Mouse (Mus musculus): ENCODE results near the gene Tmed10. TPM values are rescaled to one million over a fixed set of nuclear protein-coding genes. Genes with fewer than 3 reads are reported as not detected.

Gene Tmed10
- polyA plus RNA-seq, 1 experiment = 59.6 TPM

GRCm38 (mm10) chr12:85348338-85348737, 26.3 kb downstream of the Tmed10 start:
- TF ChIP-seq POLR2A (IDR thresholded peaks at IDR 0.05; ENCODE audit: borderline replicate concordance, control insufficient read depth, low read depth, low read length) = no peak
- no peak for TF ChIP-seq CTCF (IDR thresholded peaks at IDR 0.05; ENCODE audit: control insufficient read depth, insufficient read depth, low read length)
- peak overlapping the region; percentile 78 for H3K27ac ChIP-seq (ENCODE audit: control insufficient read depth, insufficient read depth, low read depth, low read length, poor library complexity)
- WGBS = 33% methylated on average over 6 of the region's 6 CpGs
- H3K4me3 ChIP-seq (replicated peaks; ENCODE audit: control insufficient read depth, low read depth, low read length) = no peak overlapping the region
- peaks cover 10% of the 10 kb centered on the region for H3K4me1 ChIP-seq (ENCODE audit: control insufficient read depth, insufficient read depth, low read length)

GRCm38 (mm10) chr12:85347196-85347595, 27.5 kb downstream of the Tmed10 start:
- no peak for TF ChIP-seq CTCF (IDR thresholded peaks at IDR 0.05; ENCODE audit: control insufficient read depth, insufficient read depth, low read length)
- no peak overlapping the region for H3K4me3 ChIP-seq (replicated peaks; ENCODE audit: control insufficient read depth, low read depth, low read length)
- 87% methylated on average over 3 of the region's 3 CpGs for WGBS
- peaks cover 10% of the 10 kb centered on the region for H3K4me1 ChIP-seq (ENCODE audit: control insufficient read depth, insufficient read depth, low read length)
- H3K27ac ChIP-seq (ENCODE audit: control insufficient read depth, insufficient read depth, low read depth, low read length, poor library complexity) = peak overlapping the region; percentile 28; the same call in 1 of the 2 replicates

GRCm38 (mm10) chr12:85346374-85346773, 28.3 kb downstream of the Tmed10 start:
- WGBS = 32% methylated on average over 3 of the region's 3 CpGs
- TF ChIP-seq POLR2A (IDR thresholded peaks at IDR 0.05; ENCODE audit: borderline replicate concordance, control insufficient read depth, low read depth, low read length) (no peak), CTCF (IDR thresholded peaks at IDR 0.05; ENCODE audit: control insufficient read depth, insufficient read depth, low read length) (no peak)

GRCm38 (mm10) chr12:85345559-85345958, 29.1 kb downstream of the Tmed10 start:
- H3K4me1 ChIP-seq (ENCODE audit: control insufficient read depth, insufficient read depth, low read length) = peaks cover 8% of the 10 kb centered on the region; the same call in 1 of the 2 replicates
- no peak overlapping the region for H3K4me3 ChIP-seq (replicated peaks; ENCODE audit: control insufficient read depth, low read depth, low read length)
- no peak for TF ChIP-seq POLR2A (IDR thresholded peaks at IDR 0.05; ENCODE audit: borderline replicate concordance, control insufficient read depth, low read depth, low read length)
- TF ChIP-seq CTCF (IDR thresholded peaks at IDR 0.05; ENCODE audit: control insufficient read depth, insufficient read depth, low read length) = no peak
- no peak overlapping the region for H3K27ac ChIP-seq (ENCODE audit: control insufficient read depth, insufficient read depth, low read depth, low read length, poor library complexity)
- 43% methylated on average over 6 of the region's 6 CpGs for WGBS

More at GRCm38 (mm10) chr12:85346374-85346773, 28.3 kb downstream of the Tmed10 start:
- Histone ChIP-seq H3K27ac (ENCODE audit: control insufficient read depth, insufficient read depth, low read depth, low read length, poor library complexity) (no peak overlapping the region), H3K4me1 (ENCODE audit: control insufficient read depth, insufficient read depth, low read length) (peaks cover 10% of the 10 kb centered on the region), H3K4me3 (replicated peaks; ENCODE audit: control insufficient read depth, low read depth, low read length) (no peak overlapping the region)

GRCm38 (mm10) chr12:85344252-85344651, 30.4 kb downstream of the Tmed10 start:
- Histone ChIP-seq H3K4me3 (replicated peaks; ENCODE audit: control insufficient read depth, low read depth, low read length) (no peak overlapping the region), H3K27ac (ENCODE audit: control insufficient read depth, insufficient read depth, low read depth, low read length, poor library complexity) (no peak overlapping the region), H3K4me1 (ENCODE audit: control insufficient read depth, insufficient read depth, low read length) (peaks cover 8% of the 10 kb centered on the region; the same call in 1 of the 2 replicates)
- TF ChIP-seq POLR2A (IDR thresholded peaks at IDR 0.05; ENCODE audit: borderline replicate concordance, control insufficient read depth, low read depth, low read length) = no peak
- TF ChIP-seq CTCF (IDR thresholded peaks at IDR 0.05; ENCODE audit: control insufficient read depth, insufficient read depth, low read length) = no peak
- 84% methylated on average over 7 of the region's 7 CpGs for WGBS

- H3K27ac ChIP-seq (ENCODE audit: control insufficient read depth, insufficient read depth, low read depth, low read length, poor library complexity) = no peak overlapping the region
- TF ChIP-seq POLR2A (IDR thresholded peaks at IDR 0.05; ENCODE audit: borderline replicate concordance, control insufficient read depth, low read depth, low read length) (no peak), CTCF (IDR thresholded peaks at IDR 0.05; ENCODE audit: control insufficient read depth, insufficient read depth, low read length) (no peak)
- no peak overlapping the region for H3K4me3 ChIP-seq (replicated peaks; ENCODE audit: control insufficient read depth, low read depth, low read length)
- WGBS = 88% methylated on average over 4 of the region's 4 CpGs
- H3K4me1 ChIP-seq (ENCODE audit: control insufficient read depth, insufficient read depth, low read length) = peaks cover 4% of the 10 kb centered on the region; the same call in 1 of the 2 replicates
These were observed 32.3 kb downstream of the Tmed10 start for GRCm38 (mm10) chr12:85342310-85342709.

GRCm38 (mm10) chr12:85341131-85341530, 33.5 kb downstream of the Tmed10 start:
- no peak overlapping the region for H3K27ac ChIP-seq (ENCODE audit: control insufficient read depth, insufficient read depth, low read depth, low read length, poor library complexity)
- peaks cover 2% of the 10 kb centered on the region; the same call in 1 of the 2 replicates for H3K4me1 ChIP-seq (ENCODE audit: control insufficient read depth, insufficient read depth, low read length)
- 37% methylated on average over 1 of the region's 1 CpGs for WGBS
- no peak overlapping the region for H3K4me3 ChIP-seq (replicated peaks; ENCODE audit: control insufficient read depth, low read depth, low read length)
- TF ChIP-seq CTCF (IDR thresholded peaks at IDR 0.05; ENCODE audit: control insufficient read depth, insufficient read depth, low read length) = no peak
- no peak for TF ChIP-seq POLR2A (IDR thresholded peaks at IDR 0.05; ENCODE audit: borderline replicate concordance, control insufficient read depth, low read depth, low read length)

GRCm38 (mm10) chr12:85339947-85340346, 34.7 kb downstream of the Tmed10 start:
- no peak overlapping the region for H3K4me3 ChIP-seq (replicated peaks; ENCODE audit: control insufficient read depth, low read depth, low read length)
- TF ChIP-seq POLR2A (IDR thresholded peaks at IDR 0.05; ENCODE audit: borderline replicate concordance, control insufficient read depth, low read depth, low read length) = no peak
- TF ChIP-seq CTCF (IDR thresholded peaks at IDR 0.05; ENCODE audit: control insufficient read depth, insufficient read depth, low read length) = no peak
- H3K27ac ChIP-seq (ENCODE audit: control insufficient read depth, insufficient read depth, low read depth, low read length, poor library complexity) = peak overlapping the region; percentile 79; the same call in 1 of the 2 replicates
- 2% methylated on average over 4 of the region's 4 CpGs for WGBS
- peaks cover 2% of the 10 kb centered on the region; the same call in 1 of the 2 replicates for H3K4me1 ChIP-seq (ENCODE audit: control insufficient read depth, insufficient read depth, low read length)

GRCm38 (mm10) chr12:85339243-85339729, 35.4 kb downstream of the Tmed10 start, which contains the start of gene Nek9:
TSS of gene Nek9 (minus strand) at chr12:85339362.
- no peaks in the 10 kb centered on the region; the same call in 1 of the 2 replicates for H3K4me1 ChIP-seq (ENCODE audit: control insufficient read depth, insufficient read depth, low read length)
- TF ChIP-seq POLR2A (IDR thresholded peaks at IDR 0.05; ENCODE audit: borderline replicate concordance, control insufficient read depth, low read depth, low read length) (peak; percentile 87; the same call in 1 of the 2 replicates), CTCF (IDR thresholded peaks at IDR 0.05; ENCODE audit: control insufficient read depth, insufficient read depth, low read length) (no peak)
- under 1% methylated on average over 36 of the region's 36 CpGs for WGBS
- peak within 1 kb of the TSS; percentile 81 for H3K4me3 ChIP-seq (replicated peaks; ENCODE audit: control insufficient read depth, low read depth, low read length)
- H3K27ac ChIP-seq (ENCODE audit: control insufficient read depth, insufficient read depth, low read depth, low read length, poor library complexity) = peak within 1 kb of the TSS; percentile 96

All from bone marrow, adult 2 months (tissue).